Mouse (Mus musculus) liver, embryonic 14.5 days (tissue): ENCODE results near the gene Cdan1. TPM values are rescaled to one million over a fixed set of nuclear protein-coding genes. Genes with fewer than 3 reads are reported as not detected.
"Not testable (repeated sequence)": the region's sequence is repeated elsewhere in the genome, so short reads cannot be mapped to it uniquely, and the experiment has no call there.

Experiments used
- ATAC-seq: fragments of 200-750 bp; cut with Nextera tagmentation; 2 replicates; pipeline ENCODE4 v1.8.0; 2017; ENCODE audit warnings: moderate number of reproducible peaks, mild to moderate bottlenecking, moderate library complexity; ENCODE audit not compliant: insufficient read depth
- DNase-seq, 3 experiments: peaks; one replicate each; pipeline ENCODE4 v3.0.0-alpha.2; 2012 to 2013; ENCODE audit warnings: low read depth in 3 of 3, low spot score in 3 of 3
- H3K27ac ChIP-seq: fragments of 300-500 bp; sonication (generic); 2 replicates; pipeline ENCODE4 v1.5.1; 2014; ENCODE audit warnings: moderate library complexity, mild to moderate bottlenecking, control low read depth, inconsistent platforms
- H3K27me3 ChIP-seq: fragments of 300-500 bp; sonication (generic); 2 replicates; pipeline ENCODE4 v1.6.1; 2014; ENCODE audit warnings: mild to moderate bottlenecking, low read length, moderate library complexity; ENCODE audit not compliant: control insufficient read depth, insufficient read depth
- H3K36me3 ChIP-seq: fragments of 300-500 bp; sonication (generic); replicated peaks from 2 replicates; pipeline ENCODE4 v1.6.1; 2014; ENCODE audit warnings: low read depth; ENCODE audit not compliant: control insufficient read depth, insufficient read depth
- H3K4me1 ChIP-seq, 2 experiments: fragments of 200-500 bp in 1 of 2; fragments of 300-500 bp in 1 of 2; sonication (generic) in 1 of 2; replicated peaks; 2 replicates each; pipeline ENCODE4 v1.6.1; 2012 to 2014; ENCODE audit warnings: antibody characterized with exemption in 1 of 2, inconsistent platforms in 1 of 2, low read length in 1 of 2; ENCODE audit not compliant: control insufficient read depth in 2 of 2, insufficient read depth in 2 of 2
- H3K4me2 ChIP-seq: fragments of 300-500 bp; sonication (generic); 2 replicates; pipeline ENCODE4 v1.6.1; 2014; ENCODE audit warnings: low read depth, mild to moderate bottlenecking, control low read depth, moderate library complexity
- H3K4me3 ChIP-seq, 2 experiments: fragments of 200-500 bp in 1 of 2; fragments of 300-500 bp in 1 of 2; sonication (generic) in 1 of 2; 2 replicates each; pipeline ENCODE4 v1.5.1; 2012 to 2014; ENCODE audit warnings: low read depth in 2 of 2, low read length in 2 of 2, mild to moderate bottlenecking in 2 of 2, control low read depth in 1 of 2, inconsistent platforms in 1 of 2, moderate library complexity in 1 of 2; ENCODE audit not compliant: insufficient read depth in 1 of 2
- H3K9ac ChIP-seq: fragments of 300-500 bp; sonication (generic); replicated peaks from 2 replicates; pipeline ENCODE4 v1.6.1; 2014; ENCODE audit warnings: mild to moderate bottlenecking, control low read depth, moderate library complexity
- H3K9me3 ChIP-seq: fragments of 300-500 bp; sonication (generic); 2 replicates; pipeline ENCODE4 v1.6.1; 2016; ENCODE audit warnings: low read length, mixed read lengths; ENCODE audit not compliant: control insufficient read depth
- CTCF ChIP-seq: IDR thresholded peaks from 2 replicates; pipeline ENCODE4 v1.5.1; 2016; ENCODE audit warnings: antibody characterized with exemption, low read depth, control low read depth
- EP300 ChIP-seq: IDR thresholded peaks from 2 replicates; pipeline ENCODE4 v1.6.1; 2016; ENCODE audit warnings: antibody characterized with exemption, low read depth
- whole genome bisulfite sequencing: fragments of 180-500 bp; shearing (Covaris S2); extraction: QIAGEN DNeasy Blood & Tissue Kit; methylation state at CpG from one replicate; pipeline ENCODE4 v1.1.7; 2014; ENCODE audit not compliant: insufficient replicate concordance; 5-methylcytosine and 5-hydroxymethylcytosine counted together
- polyA plus RNA-seq, 2 experiments: library from polyadenylated mRNA; depleted of rRNA in 1 of 2; stranded (reverse) in 1 of 2; unstranded in 1 of 2; fragments of >200 nt; fragmentation: Nextera tagmentation in 1 of 2; extraction: Ambion mirVana in 1 of 2; gene quantifications; 2 replicates each; pipeline versions ENCODE4 v1.2.1 to v1.2.3; 2012 to 2014

The Cdan1 gene
- polyA plus RNA-seq, 2 experiments: 6.1 to 13.7 TPM

GRCm38 (mm10) chr2:120707041-120707440, 142.9 kb downstream of the Cdan1 start:
- no peaks in the 10 kb centered on the region for H3K36me3 ChIP-seq
- no peaks in the 10 kb centered on the region for H3K9me3 ChIP-seq
- H3K4me3 ChIP-seq: no peak overlapping the region
- no peak overlapping the region for H3K9ac ChIP-seq
- H3K4me2 ChIP-seq: no peak overlapping the region
- no peak for DNase-seq
- no peak for ATAC-seq
- 0 out of 4 replicates have a peak, but pooled peaks cover 2 to 3% of the 10 kb centered on the region in 2 experiments for H3K4me1 ChIP-seq
- TF ChIP-seq CTCF (no peak), EP300 (no peak)
- no peak overlapping the region for H3K27ac ChIP-seq
- no peaks in the 10 kb centered on the region for H3K27me3 ChIP-seq

GRCm38 (mm10) chr2:120702675-120703074, 147.3 kb downstream of the Cdan1 start:
- Histone ChIP-seq H3K4me2 (no peak overlapping the region), H3K4me3 (no peak overlapping the region), H3K27ac (no peak overlapping the region), H3K4me1 (peaks cover 7 to 14% of the 10 kb centered on the region in 2 experiments), H3K27me3 (no peaks in the 10 kb centered on the region), H3K36me3 (no peaks in the 10 kb centered on the region), H3K9me3 (no peaks in the 10 kb centered on the region), H3K9ac (no peak overlapping the region)
- DNase-seq: no peak
- no peak for ATAC-seq
- 0 out of 2 replicates have a peak, but pooled peaks have one; percentile 1 for TF ChIP-seq CTCF
- no peak for TF ChIP-seq EP300
- WGBS: 23% methylated on average over 5 of the region's 5 CpGs

- no peak overlapping the region for H3K4me2 ChIP-seq
- no peaks in the 10 kb centered on the region for H3K9me3 ChIP-seq
- ATAC-seq (peak; percentile 41), DNase-seq (no peak)
- H3K4me1 ChIP-seq: peaks cover 10 to 24% of the 10 kb centered on the region in 2 experiments
- H3K36me3 ChIP-seq: no peaks in the 10 kb centered on the region
- 21% methylated on average over 3 of the region's 3 CpGs for WGBS
- H3K9ac ChIP-seq: no peak overlapping the region
- TF ChIP-seq CTCF: no peak
- TF ChIP-seq EP300: 0 out of 2 replicates have a peak, but pooled peaks have one; percentile 13
- H3K27me3 ChIP-seq: no peaks in the 10 kb centered on the region
- H3K4me3 ChIP-seq: no peak overlapping the region
- H3K27ac ChIP-seq: no peak overlapping the region
Observed at GRCm38 (mm10) chr2:120700379-120700885, 149.5 kb downstream of the Cdan1 start.

GRCm38 (mm10) chr2:120697767-120698166, 152.2 kb downstream of the Cdan1 start:
- no peak overlapping the region for H3K27ac ChIP-seq

GRCm38 (mm10) chr2:120681151-120681550, 168.8 kb downstream of the Cdan1 start:
- not testable (repeated sequence) for H3K4me2 ChIP-seq, H3K4me1 ChIP-seq, H3K9ac ChIP-seq, H3K27ac ChIP-seq, H3K27me3 ChIP-seq, H3K36me3 ChIP-seq, DNase-seq, H3K9me3 ChIP-seq, H3K4me3 ChIP-seq, ATAC-seq
- 66% methylated on average over 7 of the region's 7 CpGs for WGBS

More at GRCm38 (mm10) chr2:120697767-120698166, 152.2 kb downstream of the Cdan1 start:
- peak overlapping the region; percentile 28 for H3K4me2 ChIP-seq
- peaks cover 10 to 24% of the 10 kb centered on the region in 2 experiments for H3K4me1 ChIP-seq
- DNase-seq (peak; percentile 39 to 55 (median 51)), ATAC-seq (peak; percentile 87)
- H3K9ac ChIP-seq: no peak overlapping the region
- H3K27me3 ChIP-seq: no peaks in the 10 kb centered on the region
- 22% methylated on average over 5 of the region's 5 CpGs for WGBS
- no peaks in the 10 kb centered on the region for H3K9me3 ChIP-seq
- no peaks in the 10 kb centered on the region for H3K36me3 ChIP-seq
- no peak overlapping the region for H3K4me3 ChIP-seq
- TF ChIP-seq CTCF: peak; percentile 21
- TF ChIP-seq EP300: peak; percentile 83
